Mouse (Mus musculus) embryonic facial prominence, embryonic 11.5 days (tissue): Measurements from ENCODE around the gene Gm28230. TPM values are rescaled to one million over a fixed set of nuclear protein-coding genes. Genes with fewer than 3 reads are reported as not detected.

ENCODE experiments used
- ATAC-seq: fragments of 200-750 bp; cut with Nextera tagmentation; replicated peaks from 2 replicates; pipeline ENCODE4 v1.8.0; 2017; ENCODE audit warnings: low read depth; ENCODE audit not compliant: insufficient number of reproducible peaks, low FRiP score, low TSS enrichment
- DNase-seq: peaks from one replicate; pipeline ENCODE4 v3.0.0-alpha.2; 2015; ENCODE audit warnings: low spot score
- H3K27ac ChIP-seq: fragments of 300-500 bp; sonication (generic); replicated peaks from 2 replicates; pipeline ENCODE4 v1.5.1; 2014; ENCODE audit warnings: mild to moderate bottlenecking, low read depth, low read length, control low read depth
- H3K27me3 ChIP-seq: fragments of 300-500 bp; sonication (generic); 2 replicates; pipeline ENCODE4 v1.6.1; 2014; ENCODE audit warnings: mild to moderate bottlenecking, low read length, moderate library complexity, mixed read lengths; ENCODE audit not compliant: control insufficient read depth, insufficient read depth
- H3K36me3 ChIP-seq: fragments of 300-500 bp; sonication (generic); replicated peaks from 2 replicates; pipeline ENCODE4 v1.6.1; 2014; ENCODE audit warnings: low read depth, mild to moderate bottlenecking, low read length, moderate library complexity, mixed read lengths; ENCODE audit not compliant: control insufficient read depth, insufficient read depth
- H3K4me1 ChIP-seq: fragments of 300-500 bp; sonication (generic); 2 replicates; pipeline ENCODE4 v1.6.1; 2014; ENCODE audit warnings: low read length, mixed read lengths; ENCODE audit not compliant: control insufficient read depth, insufficient read depth
- H3K4me2 ChIP-seq: fragments of 300-500 bp; sonication (generic); 2 replicates; pipeline ENCODE4 v1.6.1; 2014; ENCODE audit warnings: low read depth, mild to moderate bottlenecking, control low read depth, low read length, moderate library complexity
- H3K4me3 ChIP-seq: fragments of 300-500 bp; sonication (generic); 2 replicates; pipeline ENCODE4 v1.5.1; 2014; ENCODE audit warnings: low read depth, low read length, control low read depth
- H3K9ac ChIP-seq: fragments of 300-500 bp; sonication (generic); replicated peaks from 2 replicates; pipeline ENCODE4 v1.6.1; 2014; ENCODE audit warnings: mild to moderate bottlenecking, control low read depth, low read length
- H3K9me3 ChIP-seq: fragments of 300-500 bp; sonication (generic); replicated peaks from 2 replicates; pipeline ENCODE4 v1.6.1; 2016; ENCODE audit warnings: mild to moderate bottlenecking, low read length, inconsistent platforms, mixed read lengths; ENCODE audit not compliant: control insufficient read depth
- WGBS: fragments of 180-500 bp; shearing (Covaris S2); extraction: QIAGEN DNeasy Blood & Tissue Kit; methylation state at CpG from one replicate; pipeline ENCODE4 v1.1.7; 2014; 5-methylcytosine and 5-hydroxymethylcytosine counted together
- polyA plus RNA-seq: library from polyadenylated mRNA; unstranded; fragments of >200 nt; fragmentation: Nextera tagmentation; extraction: Ambion mirVana; gene quantifications from 2 replicates; pipeline ENCODE4 v1.2.1, GENCODE M21; 2014

Gene Gm28230
- not detected in 2 replicates for polyA plus RNA-seq

GRCm38 (mm10) chr2:74726551-74726950 lies at the start of gene Gm28230:
Gene Gm28230, plus strand, starts transcription at chr2:74726728.
- no peak for ATAC-seq
- H3K4me2 ChIP-seq = peak within 1 kb of the TSS; percentile 36
- no peaks in the 10 kb centered on the region for H3K36me3 ChIP-seq
- WGBS = 5% methylated on average over 5 of the region's 5 CpGs
- H3K4me1 ChIP-seq = no peaks in the 10 kb centered on the region; the same call in none of the 2 replicates
- H3K4me3 ChIP-seq = peak within 1 kb of the TSS; percentile 16
- no peak within 1 kb of the TSS for H3K27ac ChIP-seq
- H3K9ac ChIP-seq = no peak within 1 kb of the TSS
- no peaks in the 10 kb centered on the region for H3K9me3 ChIP-seq
- no peak for DNase-seq
- H3K27me3 ChIP-seq = peaks cover 95% of the 10 kb centered on the region

GRCm38 (mm10) chr2:74677106-74677505 lies 49.4 kb upstream of the Gm28230 start:
- DNase-seq = no peak
- no peak for ATAC-seq
- no peak overlapping the region for H3K4me2 ChIP-seq
- peaks cover 3% of the 10 kb centered on the region; the same call in 1 of the 2 replicates for H3K4me1 ChIP-seq
- H3K27ac ChIP-seq = no peak overlapping the region
- peaks cover 96% of the 10 kb centered on the region for H3K27me3 ChIP-seq
- H3K9ac ChIP-seq = no peak overlapping the region
- no peaks in the 10 kb centered on the region for H3K9me3 ChIP-seq
- no peaks in the 10 kb centered on the region for H3K36me3 ChIP-seq
- 9% methylated on average over 2 of the region's 2 CpGs for WGBS
- no peak overlapping the region for H3K4me3 ChIP-seq

GRCm38 (mm10) chr2:74678891-74679595 lies 47.5 kb upstream of the Gm28230 start, which contains the start of gene Hoxd11:
Gene Hoxd11, plus strand, starts transcription at chr2:74679557.
- DNase-seq (no peak), ATAC-seq (no peak)
- no peak within 1 kb of the TSS for H3K4me3 ChIP-seq
- WGBS = 1% methylated on average over 15 of the region's 15 CpGs
- H3K4me1 ChIP-seq = peaks cover 4% of the 10 kb centered on the region; the same call in 1 of the 2 replicates
- H3K9me3 ChIP-seq = no peaks in the 10 kb centered on the region
- no peak within 1 kb of the TSS for H3K27ac ChIP-seq
- H3K27me3 ChIP-seq = peaks cover 97% of the 10 kb centered on the region
- no peak within 1 kb of the TSS for H3K4me2 ChIP-seq
- no peaks in the 10 kb centered on the region for H3K36me3 ChIP-seq
- no peak within 1 kb of the TSS for H3K9ac ChIP-seq

GRCm38 (mm10) chr2:74679596-74679971 lies 46.9 kb upstream of the Gm28230 start:
- DNase-seq (no peak), ATAC-seq (no peak)
- Histone ChIP-seq H3K4me3 (no peak overlapping the region), H3K9me3 (no peaks in the 10 kb centered on the region), H3K27me3 (peaks cover 97% of the 10 kb centered on the region), H3K4me1 (peaks cover 4% of the 10 kb centered on the region; the same call in 1 of the 2 replicates), H3K27ac (no peak overlapping the region), H3K9ac (no peak overlapping the region), H3K36me3 (no peaks in the 10 kb centered on the region), H3K4me2 (no peak overlapping the region)
- WGBS = under 1% methylated on average over 26 of the region's 26 CpGs

- H3K9me3 ChIP-seq = no peaks in the 10 kb centered on the region
- peaks cover 96% of the 10 kb centered on the region for H3K27me3 ChIP-seq
- ATAC-seq = no peak
- no peaks in the 10 kb centered on the region for H3K36me3 ChIP-seq
- H3K4me1 ChIP-seq = peaks cover 4% of the 10 kb centered on the region; the same call in 1 of the 2 replicates
- no peak overlapping the region for H3K9ac ChIP-seq
- no peak overlapping the region for H3K4me3 ChIP-seq
- under 1% methylated on average over 23 of the region's 23 CpGs for WGBS
- DNase-seq = no peak
- no peak overlapping the region for H3K27ac ChIP-seq
- no peak overlapping the region for H3K4me2 ChIP-seq
These were observed 46.5 kb upstream of the Gm28230 start for GRCm38 (mm10) chr2:74679980-74680379.

- Histone ChIP-seq H3K9me3 (no peaks in the 10 kb centered on the region), H3K4me2 (no peak overlapping the region), H3K27ac (no peak overlapping the region), H3K36me3 (no peaks in the 10 kb centered on the region), H3K4me1 (peaks cover 4% of the 10 kb centered on the region; the same call in 1 of the 2 replicates), H3K9ac (no peak overlapping the region), H3K27me3 (peaks cover 95% of the 10 kb centered on the region), H3K4me3 (no peak overlapping the region)
- WGBS = under 1% methylated on average over 21 of the region's 21 CpGs
- DNase-seq (no peak), ATAC-seq (no peak)
These were observed 45.7 kb upstream of the Gm28230 start for GRCm38 (mm10) chr2:74680561-74681398.

GRCm38 (mm10) chr2:74681594-74682531 lies 44.7 kb upstream of the Gm28230 start:
- Histone ChIP-seq H3K4me2 (peak overlapping the region; percentile 29; the same call in 1 of the 2 replicates), H3K4me1 (peaks cover 4% of the 10 kb centered on the region; the same call in 1 of the 2 replicates), H3K4me3 (peak overlapping the region; percentile 18; the same call in 1 of the 2 replicates), H3K27ac (no peak overlapping the region), H3K36me3 (no peaks in the 10 kb centered on the region), H3K9ac (no peak overlapping the region), H3K27me3 (peaks cover 91% of the 10 kb centered on the region), H3K9me3 (no peaks in the 10 kb centered on the region)
- DNase-seq (no peak), ATAC-seq (peak; percentile 44; the same call in 1 of the 2 replicates)
- under 1% methylated on average over 75 of the region's 78 CpGs for WGBS
